Mouse (Mus musculus): ENCODE data around the gene Fap. TPM values are rescaled to one million over a fixed set of nuclear protein-coding genes. Genes with fewer than 3 reads are reported as not detected.

The Fap gene
- 1 to 10 TPM; 3.8 to 7.2 TPM for total RNA-seq (2021)
- long read RNA-seq, experiment 1, partial matches to known transcripts = 0 of 2 reads
- long read RNA-seq, experiment 1, other reads (novel, unspliced or antisense) = 1 of 2 reads
- long read RNA-seq, experiment 2, partial matches to known transcripts = 1 of 1 reads
- long read RNA-seq, experiment 2, other reads (novel, unspliced or antisense) = 0 of 1 reads

- TF ChIP-seq CTCF (IDR thresholded peaks at IDR 0.05) = no peak
- intact Hi-C loops (cut with DNase I) = no loop called here
- peak; percentile 49 for DNase-seq
- Histone ChIP-seq H3K4me3 (peak within 1 kb of the TSS; percentile 67), H3K27ac (peak within 1 kb of the TSS; percentile 86)
Observed at GRCm38 (mm10) chr2:62573753-62574159, at the start of gene Fap. Fap (minus strand) TSS chr2:62574075.

DNA sequence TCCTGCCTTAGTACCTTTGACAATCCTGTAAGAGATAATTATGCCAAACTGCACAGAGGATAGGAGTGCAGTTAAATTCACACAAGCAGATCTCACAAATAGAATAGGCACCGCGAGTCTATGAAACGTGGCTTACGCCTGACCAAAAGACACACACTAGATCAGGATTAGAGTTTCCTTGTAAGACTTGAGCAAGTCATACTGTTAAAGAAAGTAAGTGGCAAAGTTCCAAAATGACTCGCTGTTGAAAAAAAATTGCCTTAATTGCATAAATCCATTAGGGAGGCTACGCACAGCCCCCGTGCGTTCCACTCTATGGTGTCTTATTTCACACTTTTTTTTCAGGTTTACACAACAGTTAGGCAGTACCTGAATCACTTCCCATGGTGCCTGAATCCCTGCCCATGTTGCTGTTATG, 49.2 kb upstream of the Fap start:
- intact Hi-C loops (cut with DNase I) = no loop called here
- Histone ChIP-seq H3K27ac (no peak overlapping the region), H3K4me3 (no peak overlapping the region)
- TF ChIP-seq CTCF (IDR thresholded peaks at IDR 0.05) = no peak
- no peak for DNase-seq

DNA sequence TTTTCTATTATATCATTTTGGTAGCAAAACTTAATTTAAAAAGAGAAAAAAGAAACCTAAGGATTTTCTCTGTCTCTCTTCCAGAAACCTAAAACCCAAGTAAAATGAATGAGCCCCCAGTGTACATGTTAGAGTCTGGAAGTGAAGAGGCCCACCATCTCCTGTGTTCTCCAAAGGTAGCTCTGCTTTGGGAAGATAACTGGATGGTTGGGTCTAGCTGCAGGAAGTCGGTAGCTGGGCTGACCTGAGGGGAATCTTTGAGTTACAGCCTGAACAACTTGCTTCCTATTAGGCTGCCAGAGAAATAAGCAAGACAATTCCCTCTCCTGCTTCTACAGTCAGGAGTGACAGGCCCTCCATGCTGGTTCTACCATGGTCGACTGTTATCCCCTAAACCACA, 45.8 kb upstream of the Fap start:
- Histone ChIP-seq H3K27ac (no peak overlapping the region), H3K4me3 (no peak overlapping the region)
- intact Hi-C loops (cut with DNase I) = no loop called here
- TF ChIP-seq CTCF (IDR thresholded peaks at IDR 0.05) = no peak
- no peak for DNase-seq

DNA sequence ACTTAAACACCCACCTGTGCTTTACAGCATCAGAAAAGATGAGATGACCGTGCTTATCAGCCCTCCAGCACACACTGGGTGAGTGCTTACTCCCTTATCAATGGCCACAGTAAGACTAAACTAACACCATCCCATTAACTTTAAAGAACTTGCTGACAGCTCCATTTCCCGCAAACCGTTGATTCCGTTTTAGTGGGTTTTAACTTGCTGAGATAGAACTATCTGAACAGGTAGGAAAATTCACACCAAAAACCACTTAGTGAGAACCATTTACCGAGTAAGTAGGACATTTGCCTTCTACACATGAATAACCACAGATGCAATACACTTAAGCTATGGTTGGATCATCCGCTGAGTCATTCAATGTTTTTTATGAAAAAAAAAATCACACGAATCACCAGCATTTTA, 45.1 kb upstream of the Fap start:
- TF ChIP-seq CTCF (IDR thresholded peaks at IDR 0.05) = no peak
- intact Hi-C loops (cut with DNase I) = no loop called here
- Histone ChIP-seq H3K4me3 (no peak overlapping the region), H3K27ac (no peak overlapping the region)
- DNase-seq = no peak

DNA sequence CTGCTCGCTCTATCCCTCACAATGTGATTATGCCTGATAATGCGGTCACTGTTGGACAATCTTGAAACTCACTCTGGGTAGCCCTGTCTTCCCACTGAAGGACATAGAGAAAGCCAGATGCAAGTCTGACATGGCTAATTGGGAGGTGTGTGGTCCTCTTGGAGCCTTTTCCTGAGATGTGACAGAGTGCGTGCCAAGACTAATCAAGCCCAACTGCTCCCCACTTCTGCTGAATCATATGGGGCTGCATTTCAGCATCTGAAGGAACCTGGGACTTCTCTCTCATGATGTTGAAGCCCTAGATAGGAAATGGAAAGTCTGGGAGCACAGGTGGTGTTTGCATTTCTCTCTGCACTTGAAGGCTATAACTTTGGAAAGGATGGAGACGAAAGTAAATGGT, 39.3 kb upstream of the Fap start:
- Histone ChIP-seq H3K27ac (no peak overlapping the region), H3K4me3 (no peak overlapping the region)
- no peak for DNase-seq
- no peak for TF ChIP-seq CTCF (IDR thresholded peaks at IDR 0.05)
- intact Hi-C loops (cut with DNase I) = no loop called here

GRCm38 (mm10) chr2:62606205-62606604, 32.3 kb upstream of the Fap start:
- intact Hi-C loops (cut with DNase I) = no loop called here
- DNase-seq = no peak
- Histone ChIP-seq H3K4me3 (no peak overlapping the region), H3K27ac (no peak overlapping the region)
- no peak for TF ChIP-seq CTCF (IDR thresholded peaks at IDR 0.05)

- intact Hi-C loops (cut with DNase I) = no loop called here
- DNase-seq = no peak
- H3K27ac ChIP-seq = peak overlapping the region; percentile 53
- TF ChIP-seq CTCF (IDR thresholded peaks at IDR 0.05) = no peak
- no peak overlapping the region for H3K4me3 ChIP-seq
Observed at GRCm38 (mm10) chr2:62603530-62603929, 29.7 kb upstream of the Fap start.

DNA sequence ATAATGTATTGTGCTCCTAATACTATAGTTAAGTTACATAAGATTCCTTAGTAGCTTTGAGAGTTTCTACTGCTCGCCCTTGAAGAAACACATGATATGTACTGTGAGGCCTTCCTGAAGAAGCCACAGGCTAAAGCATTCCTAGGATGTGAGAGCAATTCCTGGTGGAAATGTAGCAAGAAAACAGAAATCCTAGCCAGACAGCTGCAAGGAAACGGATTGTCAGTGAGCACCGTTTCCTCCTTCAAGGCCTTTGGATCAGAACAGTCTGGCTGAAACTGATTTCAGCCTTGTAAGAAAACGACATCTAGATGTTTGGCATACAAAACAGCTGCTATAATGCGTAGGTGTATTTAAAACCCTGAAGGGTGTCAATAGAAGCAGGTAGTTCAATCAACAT, 22.7 kb upstream of the Fap start:
- Histone ChIP-seq H3K4me3 (no peak overlapping the region), H3K27ac (peak overlapping the region; percentile 66)
- no peak for DNase-seq
- intact Hi-C loops (cut with DNase I) = no loop called here
- no peak for TF ChIP-seq CTCF (IDR thresholded peaks at IDR 0.05)

- intact Hi-C loops (cut with DNase I) = no loop called here
- no peak for TF ChIP-seq CTCF (IDR thresholded peaks at IDR 0.05)
- Histone ChIP-seq H3K4me3 (no peak overlapping the region), H3K27ac (peak overlapping the region; percentile 48)
- DNase-seq = no peak
Observed at GRCm38 (mm10) chr2:62594491-62594890, 20.6 kb upstream of the Fap start.

DNA sequence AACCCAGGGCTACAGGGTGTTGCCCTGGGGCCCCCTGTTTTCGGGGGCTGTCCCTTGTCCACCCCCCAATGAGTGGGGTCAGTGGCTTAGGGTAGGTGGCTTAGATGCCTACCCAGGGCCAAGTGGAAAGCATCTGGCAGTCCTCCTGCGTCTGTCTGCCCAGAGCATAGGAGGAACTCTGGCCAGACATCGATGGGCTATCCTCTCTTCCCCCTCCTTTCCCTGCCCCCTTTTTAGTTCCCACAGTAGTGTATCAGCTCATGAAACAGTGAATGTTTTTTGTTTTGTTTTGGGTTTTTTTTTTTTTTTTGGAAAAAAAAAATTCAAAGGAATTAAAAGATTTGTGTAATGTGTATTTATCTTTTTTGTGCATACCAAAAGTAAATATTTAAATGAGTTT, 17.7 kb upstream of the Fap start:
- Histone ChIP-seq H3K4me3 (no peak overlapping the region), H3K27ac (no peak overlapping the region)
- intact Hi-C loops (cut with DNase I) = no loop called here
- no peak for TF ChIP-seq CTCF (IDR thresholded peaks at IDR 0.05)
- no peak for DNase-seq

GRCm38 (mm10) chr2:62589333-62589732, 15.5 kb upstream of the Fap start:
- no peak for TF ChIP-seq CTCF (IDR thresholded peaks at IDR 0.05)
- H3K4me3 ChIP-seq = no peak overlapping the region
- DNase-seq = no peak
- peak overlapping the region; percentile 33 for H3K27ac ChIP-seq
- intact Hi-C loops (cut with DNase I) = no loop called here

GRCm38 (mm10) chr2:62585769-62586168, 11.9 kb upstream of the Fap start:
- Histone ChIP-seq H3K4me3 (no peak overlapping the region), H3K27ac (no peak overlapping the region)
- intact Hi-C loops (cut with DNase I) = no loop called here
- no peak for TF ChIP-seq CTCF (IDR thresholded peaks at IDR 0.05)
- no peak for DNase-seq

GRCm38 (mm10) chr2:62574962-62575361, 1.1 kb upstream of the Fap start:
- H3K27ac ChIP-seq = peak overlapping the region; percentile 86
- TF ChIP-seq CTCF (IDR thresholded peaks at IDR 0.05) = no peak
- no peak for DNase-seq
- no peak overlapping the region for H3K4me3 ChIP-seq
- intact Hi-C loops (cut with DNase I) = no loop called here

- H3K27ac ChIP-seq = peak overlapping the region; percentile 86
- peak overlapping the region; percentile 67 for H3K4me3 ChIP-seq
- no peak for TF ChIP-seq CTCF (IDR thresholded peaks at IDR 0.05)
- no peak for DNase-seq
- intact Hi-C loops (cut with DNase I) = no loop called here
Observed at GRCm38 (mm10) chr2:62574250-62574649, 375 bp upstream of the Fap start.

Data from gastrocnemius, adult 2 months (tissue).